In genomic region chr15:83606216-83606615, GRCm38 (mm10) we compare ENCODE assay signal across 16 mouse cellular contexts.
"Had no signal": no experiment of that assay in that cellular context is flagged by ENCODE, and none has a peak within 500 bp of the region (broad histone marks: within the 10 kb centered on the region; RNA-seq: fewer than 3 reads in every experiment).

No protein-coding gene starts in this region.

- H3K36me3 ChIP-seq: intestine, embryonic 15.5 days; kidney, embryonic 15.5 days; limb, embryonic 13.5 days; lung, embryonic 15.5 days had no signal

- H3K27me3 ChIP-seq: intestine, embryonic 15.5 days; kidney, embryonic 15.5 days; limb, embryonic 13.5 days; lung, embryonic 15.5 days had no signal

- H3K9me3 ChIP-seq: intestine, embryonic 15.5 days; kidney, embryonic 15.5 days; limb, embryonic 10.5 days; limb, embryonic 13.5 days; lung, embryonic 15.5 days had no signal

- H3K9ac ChIP-seq: intestine, embryonic 15.5 days; kidney, embryonic 15.5 days; limb, embryonic 13.5 days; lung, embryonic 15.5 days had no signal

- H3K4me2 ChIP-seq: intestine, embryonic 15.5 days; kidney, embryonic 15.5 days; limb, embryonic 13.5 days; lung, embryonic 15.5 days had no signal

- H3K4me1 ChIP-seq: limb, embryonic 13.5 days had no signal

- H3K27ac ChIP-seq: intestine, embryonic 15.5 days; kidney, embryonic 15.5 days; layer of hippocampus, adult 2 months; limb, embryonic 10.5 days; limb, embryonic 13.5 days; lung, embryonic 15.5 days; macrophage had no signal

- ATAC-seq: intestine, embryonic 15.5 days had no signal

- H3K4me3 ChIP-seq: intestine, embryonic 15.5 days; kidney, embryonic 15.5 days; layer of hippocampus, adult 2 months; limb, embryonic 10.5 days; limb, embryonic 13.5 days; lung, embryonic 15.5 days had no signal

- DNase-seq: kidney, adult 11 months; kidney, adult 8-10 months; kidney, postnatal 14 days; layer of hippocampus, adult 9-11 months; lung, postnatal 10 days; midbrain, embryonic 14.5 days; thymus, adult 2 months; thymus, postnatal 14 days; thymus, postnatal 4 days had no signal
